Mouse (Mus musculus): ENCODE measurements at regions not wholly inside any gene's neighbourhood (a gene's known extent, or its start where the extent isn't known, plus 50 kb on each side); places are given as distances from the start of the nearest gene placed in this dataset.

DNA sequence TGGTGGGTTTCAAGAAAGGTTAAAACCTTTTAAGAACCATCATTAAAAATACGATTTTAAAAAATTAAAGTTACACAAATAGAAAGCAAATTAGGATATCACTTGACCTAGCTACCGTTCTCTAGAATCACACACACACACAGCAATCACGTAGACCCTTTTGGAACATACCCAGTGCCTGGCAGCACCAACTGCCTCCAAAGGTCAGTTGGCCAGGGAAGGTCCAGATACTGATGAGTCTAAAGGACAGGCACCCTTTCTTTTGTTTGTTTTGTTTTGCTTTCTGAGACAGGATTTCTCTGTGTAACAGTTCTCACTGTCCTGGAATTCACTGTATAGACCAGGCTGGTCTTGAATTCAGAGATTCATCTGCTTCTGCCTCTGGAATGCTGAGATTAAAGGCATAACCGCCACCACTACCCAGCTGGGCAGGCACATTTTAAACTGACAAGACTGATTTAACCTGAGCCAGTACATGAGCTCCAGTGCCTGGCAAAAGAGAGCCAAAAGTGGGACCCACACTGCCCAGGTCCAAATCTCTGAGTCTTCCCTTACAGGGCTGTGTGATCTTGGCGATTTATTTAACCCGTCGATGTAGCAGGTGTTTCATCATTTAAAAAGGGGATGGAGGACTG is 353.0 kb downstream of the Pmp22 start:
- DNase-seq (ENCODE audit: low read depth, low spot score) = no peak

GRCm38 (mm10) chr11:63482593-63482992 is 353.8 kb downstream of the Pmp22 start:
- no peak for DNase-seq (ENCODE audit: low read depth, low spot score)

DNA sequence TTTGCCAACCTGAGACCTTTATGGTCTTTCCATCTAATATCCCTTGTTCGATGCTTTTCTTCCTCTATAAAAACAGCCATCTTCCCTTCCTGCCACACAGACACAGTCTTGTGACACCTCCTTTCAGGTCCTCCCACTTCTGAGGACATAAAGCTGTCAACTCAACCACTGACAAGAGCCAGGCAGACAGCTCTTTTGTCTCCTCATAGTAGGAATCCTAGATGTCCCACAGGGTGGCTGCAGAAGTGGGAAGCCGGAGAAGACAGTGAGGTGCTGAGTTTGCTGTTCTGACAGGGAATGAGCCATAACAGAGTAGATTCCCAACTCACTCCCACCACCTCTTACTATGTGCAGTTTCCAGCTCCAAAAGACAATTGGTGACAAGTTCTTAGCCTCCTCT is 358.4 kb downstream of the Pmp22 start:
- no peak for DNase-seq (ENCODE audit: low read depth, low spot score)

DNA sequence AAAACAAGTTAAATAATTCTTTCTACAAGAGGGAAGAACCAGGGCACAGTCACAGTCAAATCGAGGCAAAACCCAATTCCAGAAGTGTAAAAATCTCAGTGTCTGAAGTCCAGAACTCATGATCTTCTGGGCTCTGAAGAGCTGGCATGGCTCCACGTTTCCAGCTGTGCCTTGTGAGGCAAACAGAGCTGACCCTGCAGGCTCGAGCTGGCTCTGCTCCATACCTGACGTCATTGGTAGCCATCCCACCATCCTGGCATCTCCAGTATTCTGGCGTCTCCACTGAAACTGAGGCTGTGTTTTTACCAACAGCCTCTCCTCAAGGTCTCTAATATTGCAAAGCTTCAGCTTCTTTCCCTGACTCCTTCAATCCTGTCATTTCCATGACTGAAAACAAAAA is 373.4 kb downstream of the Pmp22 start:
- DNase-seq (ENCODE audit: low read depth, low spot score) = no peak

- DNase-seq (ENCODE audit: low read depth, low spot score) = no peak
These were observed 378.6 kb downstream of the Pmp22 start for GRCm38 (mm10) chr11:63507387-63507786.

- no peak for DNase-seq (ENCODE audit: low read depth, low spot score)
These were observed 379.9 kb downstream of the Pmp22 start for GRCm38 (mm10) chr11:63508727-63509126.

GRCm38 (mm10) chr11:63510611-63511010 is 381.8 kb downstream of the Pmp22 start:
- no peak for DNase-seq (ENCODE audit: low read depth, low spot score)

- no peak for DNase-seq (ENCODE audit: low read depth, low spot score)
These were observed 385.8 kb downstream of the Pmp22 start for GRCm38 (mm10) chr11:63514615-63515014.

- peak; percentile 22 for DNase-seq (ENCODE audit: low read depth, low spot score)
These were observed 390.1 kb downstream of the Pmp22 start for GRCm38 (mm10) chr11:63518847-63519246.

DNA sequence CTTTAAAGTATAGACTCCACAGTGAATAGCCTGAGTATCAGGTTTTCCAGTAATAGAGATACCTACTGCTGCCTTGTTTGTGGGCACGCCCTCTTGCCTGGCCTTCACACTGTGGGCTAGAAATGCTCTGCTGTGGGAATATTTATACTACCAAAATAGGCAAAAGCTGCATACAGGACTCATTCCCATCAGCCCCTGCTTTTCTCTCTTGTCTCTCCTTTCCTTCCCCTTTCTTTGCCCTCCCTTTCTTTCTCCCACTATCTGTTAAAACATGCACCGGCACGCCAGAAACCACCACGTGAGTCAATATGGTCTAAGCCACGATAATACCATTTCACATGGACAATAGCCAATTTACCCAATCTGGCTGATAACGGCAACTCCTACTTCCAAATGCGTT is 395.5 kb downstream of the Pmp22 start:
- DNase-seq (ENCODE audit: low read depth, low spot score) = no peak

DNA sequence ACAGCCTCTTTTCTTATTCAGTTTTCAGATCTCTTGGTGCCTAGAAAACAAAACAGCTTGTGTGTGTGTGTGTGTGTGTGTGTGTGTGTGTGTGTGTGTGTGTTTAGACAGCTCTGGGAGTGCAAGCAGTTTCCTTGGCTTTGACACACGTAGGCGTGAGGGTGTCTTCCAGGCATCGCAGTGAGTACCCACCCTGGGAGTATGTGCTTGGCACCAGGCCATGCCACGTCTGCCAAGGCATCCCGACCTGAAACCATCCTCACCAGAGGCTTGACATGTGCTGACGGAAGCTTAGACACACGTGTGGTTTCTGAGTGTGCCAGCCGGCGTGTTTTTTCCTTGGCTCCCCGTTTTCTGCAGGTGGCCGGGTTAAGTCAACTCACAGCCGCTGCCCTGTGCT is 396.6 kb downstream of the Pmp22 start:
- no peak for DNase-seq (ENCODE audit: low read depth, low spot score)

GRCm38 (mm10) chr11:63525956-63526355 is 396.1 kb downstream of the Hs3st3b1 start:
- no peak for DNase-seq (ENCODE audit: low read depth, low spot score)

DNA sequence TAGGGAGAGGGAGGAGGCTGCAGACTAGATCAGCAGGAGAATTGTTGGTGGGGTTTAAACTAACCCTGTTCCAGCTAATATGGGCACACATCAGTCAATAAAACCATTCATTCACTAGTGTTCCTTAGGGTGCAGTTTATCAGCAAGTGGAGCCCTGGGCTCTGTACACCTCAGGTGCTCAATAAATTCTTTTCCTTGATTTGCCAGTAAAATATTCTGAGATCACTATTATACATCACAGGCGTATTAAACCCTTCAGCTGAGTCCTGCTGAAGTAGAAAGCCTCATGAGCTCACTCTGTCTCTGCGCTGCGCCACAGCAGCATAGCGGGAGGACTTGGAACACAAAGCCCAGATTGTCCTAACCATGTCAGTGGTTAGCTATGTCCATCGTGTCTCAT is 389.3 kb downstream of the Hs3st3b1 start:
- DNase-seq (ENCODE audit: low read depth, low spot score) = no peak

GRCm38 (mm10) chr11:63533555-63534200 is 388.4 kb downstream of the Hs3st3b1 start:
- DNase-seq (ENCODE audit: low read depth, low spot score) = no peak

DNA sequence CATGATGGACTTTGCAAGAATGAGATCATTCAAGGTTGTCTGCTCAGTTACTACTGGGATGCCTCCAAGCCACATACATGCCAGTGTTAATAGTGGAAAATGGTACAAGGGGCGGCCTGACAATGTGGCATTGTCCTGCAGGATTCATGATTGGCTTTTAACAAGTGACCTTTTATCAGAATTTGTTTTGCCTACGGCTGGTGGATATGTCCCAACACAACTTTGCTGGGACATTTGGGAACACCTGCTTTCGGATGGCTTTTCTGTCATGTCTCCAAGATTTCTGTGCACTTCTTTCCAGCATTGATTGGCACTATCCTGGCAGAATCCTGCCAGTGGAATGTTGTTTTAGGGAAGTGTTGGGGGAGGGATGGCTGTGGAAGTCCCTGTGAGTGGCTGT is 384.4 kb downstream of the Hs3st3b1 start:
- DNase-seq (ENCODE audit: low read depth, low spot score) = no peak

- no peak for DNase-seq (ENCODE audit: low read depth, low spot score)
These were observed 378.0 kb downstream of the Hs3st3b1 start for GRCm38 (mm10) chr11:63543971-63544696.

DNA sequence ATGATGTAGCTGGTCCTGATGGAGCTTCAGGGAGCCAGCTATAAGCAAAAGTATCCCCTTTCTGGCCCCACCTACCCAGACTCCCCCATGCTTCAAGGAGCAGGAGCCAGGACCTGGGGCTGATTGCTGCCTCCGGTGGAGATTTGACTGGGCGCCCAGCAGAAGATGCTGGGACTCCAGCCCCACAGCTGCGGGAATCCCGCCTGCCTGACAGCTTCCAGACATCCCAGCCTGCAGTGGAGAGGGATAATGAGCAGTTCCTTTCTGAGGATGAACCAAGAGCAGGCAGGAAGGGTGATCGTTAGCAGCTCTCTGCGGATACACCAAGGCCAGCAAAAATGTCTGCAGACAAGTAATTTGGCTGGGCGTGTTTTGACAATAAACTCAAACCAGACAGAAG is 376.6 kb downstream of the Hs3st3b1 start:
- no peak for DNase-seq (ENCODE audit: low read depth, low spot score)

DNA sequence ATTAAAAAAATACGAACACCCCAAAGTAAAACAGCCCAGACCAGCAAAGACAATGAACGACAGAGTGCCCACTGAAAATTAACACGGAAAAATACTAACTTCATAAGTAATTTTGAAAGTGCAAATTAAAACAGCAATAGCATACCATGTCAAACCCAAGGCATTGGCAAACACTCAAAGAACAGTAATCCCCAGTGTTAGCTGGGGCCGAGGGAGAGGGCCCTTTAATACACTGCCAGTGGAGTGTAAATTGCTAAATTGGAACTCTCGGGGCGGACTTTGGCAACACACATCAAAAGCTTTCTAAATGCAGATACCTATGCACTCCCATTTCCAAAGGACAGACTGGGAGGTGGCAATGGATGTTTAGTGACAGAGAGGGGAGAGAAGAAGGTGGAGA is 361.6 kb downstream of the Hs3st3b1 start:
- no peak for DNase-seq (ENCODE audit: low read depth, low spot score)

DNA sequence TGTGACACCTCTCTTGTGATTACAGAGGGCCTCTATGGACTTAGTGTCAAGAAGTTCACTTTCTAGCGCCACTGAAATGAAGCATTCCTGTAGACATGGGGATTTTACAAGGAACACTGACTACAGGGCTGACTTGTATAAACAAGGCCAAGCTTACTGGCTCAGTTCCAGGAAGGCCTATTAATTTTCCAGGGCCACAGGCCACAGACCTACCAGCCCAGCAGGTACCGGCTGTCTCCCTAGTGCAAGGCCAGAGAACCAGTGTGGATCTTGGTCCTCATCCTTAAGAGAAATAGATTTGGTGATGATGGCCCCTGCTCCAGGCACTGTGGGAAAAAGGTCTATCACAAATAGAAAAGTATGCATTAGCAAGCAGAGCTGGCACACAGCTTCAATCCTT is 359.4 kb downstream of the Hs3st3b1 start:
- DNase-seq (ENCODE audit: low read depth, low spot score) = no peak

GRCm38 (mm10) chr11:63565471-63566232 is 356.4 kb downstream of the Hs3st3b1 start:
- DNase-seq (ENCODE audit: low read depth, low spot score) = no peak

GRCm38 (mm10) chr11:63569785-63570479 is 352.2 kb downstream of the Hs3st3b1 start:
- DNase-seq (ENCODE audit: low read depth, low spot score) = no peak

DNA sequence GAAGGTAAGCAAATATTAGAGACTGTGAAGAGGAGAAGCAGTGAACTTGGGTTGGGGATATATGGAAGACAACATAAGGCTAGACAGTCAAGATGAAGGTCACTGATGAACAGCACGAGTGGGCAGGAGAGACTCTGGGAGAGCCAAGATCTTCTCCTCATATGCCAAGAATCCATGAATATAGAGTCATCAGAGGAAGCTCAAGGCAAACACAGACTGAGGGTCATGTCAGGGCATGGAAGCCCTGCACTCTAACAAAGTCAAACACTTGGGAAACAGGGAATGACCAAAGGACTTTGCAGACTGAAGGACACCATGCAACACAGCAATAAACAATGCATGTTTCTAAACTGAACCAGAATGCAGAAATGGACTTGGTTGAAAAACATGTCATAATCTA is 351.4 kb downstream of the Hs3st3b1 start:
- DNase-seq (ENCODE audit: low read depth, low spot score) = no peak

Measured in embryo, embryonic 11.5 days (tissue).